Mouse (Mus musculus) testis, adult 2 months (tissue): Measurements from ENCODE around the gene Spout1. TPM values are rescaled to one million over a fixed set of nuclear protein-coding genes. Genes with fewer than 3 reads are reported as not detected.
"Not testable (repeated sequence)": the region's sequence is repeated elsewhere in the genome, so short reads cannot be mapped to it uniquely, and the experiment has no call there.

ENCODE experiments used
- H3K27ac ChIP-seq: fragments of 200-500 bp; 2 replicates; pipeline ENCODE4 v1.5.1; 2012; ENCODE audit warnings: low read depth, low read length; ENCODE audit not compliant: control insufficient read depth, insufficient read depth
- H3K27me3 ChIP-seq: fragments of 200-500 bp; 2 replicates; pipeline ENCODE4 v1.6.1; 2012; ENCODE audit warnings: mild to moderate bottlenecking, low read length, moderate library complexity; ENCODE audit not compliant: control insufficient read depth, insufficient read depth
- H3K36me3 ChIP-seq: fragments of 200-500 bp; 2 replicates; pipeline ENCODE4 v1.6.1; 2012; ENCODE audit warnings: mild to moderate bottlenecking, low read length; ENCODE audit not compliant: control insufficient read depth, insufficient read depth
- H3K4me1 ChIP-seq: fragments of 200-500 bp; 2 replicates; pipeline ENCODE4 v1.6.1; 2012; ENCODE audit warnings: low read length; ENCODE audit not compliant: control insufficient read depth, insufficient read depth
- H3K4me3 ChIP-seq: fragments of 200-500 bp; 2 replicates; pipeline ENCODE4 v1.5.1; 2012; ENCODE audit warnings: low read depth, mild to moderate bottlenecking, low read length, moderate library complexity, mixed read lengths; ENCODE audit not compliant: control insufficient read depth
- CTCF ChIP-seq: fragments of 200-500 bp; IDR thresholded peaks from 2 replicates; pipeline ENCODE4 v1.5.1; 2012; ENCODE audit warnings: low read depth, mild to moderate bottlenecking, inconsistent platforms, low read length, moderate library complexity; ENCODE audit not compliant: control insufficient read depth, insufficient read depth, insufficient replicate concordance
- POLR2A ChIP-seq: fragments of 200-500 bp; IDR thresholded peaks from 2 replicates; pipeline ENCODE4 v1.6.1; 2012; ENCODE audit warnings: low read depth, mild to moderate bottlenecking, inconsistent platforms, low read length, moderate library complexity; ENCODE audit not compliant: control insufficient read depth
- polyA plus RNA-seq: library from polyadenylated mRNA; depleted of rRNA; stranded (reverse); fragments of >200 nt; gene quantifications from 2 replicates; pipeline ENCODE4 v1.2.3, GENCODE M21; 2012

Spout1 gene
- polyA plus RNA-seq, 1 experiment: 149 TPM

DNA sequence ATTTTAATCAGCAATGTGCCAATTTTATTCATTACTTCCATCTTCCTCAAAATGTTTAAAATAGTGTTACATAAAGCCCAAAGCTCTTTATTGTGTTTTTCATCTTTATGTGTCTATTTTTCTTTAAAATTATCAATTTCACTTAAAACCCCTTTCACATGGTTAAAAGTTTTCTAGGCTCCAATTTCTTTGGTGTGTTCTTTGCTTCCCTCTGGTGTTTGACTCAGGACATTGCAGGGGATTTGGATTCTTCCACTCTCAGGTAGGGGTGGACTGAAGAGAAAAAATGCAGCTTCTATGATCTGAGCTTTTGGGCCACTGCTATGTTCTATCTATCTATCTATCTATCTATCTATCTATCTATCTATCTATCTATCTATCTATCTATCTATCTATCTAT lies 16.4 kb downstream of the Spout1 start:
- H3K4me3 ChIP-seq: no peak overlapping the region
- no peaks in the 10 kb centered on the region for H3K36me3 ChIP-seq
- H3K4me1 ChIP-seq: no peaks in the 10 kb centered on the region
- TF ChIP-seq POLR2A: no peak
- TF ChIP-seq CTCF: no peak
- H3K27me3 ChIP-seq: no peaks in the 10 kb centered on the region
- no peak overlapping the region for H3K27ac ChIP-seq

DNA sequence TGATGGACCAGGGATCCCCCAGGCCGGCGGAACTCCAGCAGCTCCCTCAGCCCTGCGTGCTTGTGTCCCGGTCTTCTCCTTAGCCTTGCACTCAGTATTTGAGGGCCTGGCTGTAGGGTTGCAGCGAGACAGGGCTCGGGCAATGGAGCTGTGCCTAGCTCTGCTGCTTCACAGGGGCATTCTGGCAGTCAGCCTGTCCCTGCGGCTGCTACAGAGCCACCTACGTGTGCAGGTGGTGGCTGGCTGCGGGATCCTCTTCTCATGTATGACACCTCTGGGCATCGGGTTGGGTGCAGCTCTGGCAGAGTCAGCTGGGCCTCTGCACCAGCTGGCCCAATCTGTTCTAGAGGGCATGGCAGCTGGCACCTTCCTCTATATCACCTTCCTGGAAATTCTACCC lies 18.4 kb downstream of the Spout1 start:
- not testable (repeated sequence) for H3K27me3 ChIP-seq, H3K36me3 ChIP-seq, H3K27ac ChIP-seq, H3K4me1 ChIP-seq, H3K4me3 ChIP-seq

DNA sequence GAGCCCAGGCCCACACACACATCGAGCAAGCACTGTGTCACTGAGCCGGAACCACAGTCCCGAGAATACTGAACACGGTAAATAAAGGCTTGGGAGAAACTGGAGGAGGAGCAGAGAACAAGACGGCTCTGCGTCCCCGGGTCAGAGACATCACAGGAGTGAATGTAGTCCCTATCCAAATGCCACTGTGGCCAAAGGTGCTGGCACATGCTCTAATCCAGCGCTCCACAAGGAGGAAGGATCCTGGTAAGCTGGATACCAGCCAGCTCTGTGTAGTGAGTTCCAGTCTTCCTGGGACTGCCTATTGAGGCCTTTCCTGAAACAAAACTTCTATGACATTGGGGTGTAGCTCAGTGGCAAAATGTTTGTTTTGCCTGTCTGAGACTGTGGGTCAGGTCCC lies 25.6 kb downstream of the Spout1 start:
- Histone ChIP-seq H3K4me1 (no peaks in the 10 kb centered on the region), H3K36me3 (no peaks in the 10 kb centered on the region), H3K27ac (no peak overlapping the region), H3K4me3 (no peak overlapping the region), H3K27me3 (no peaks in the 10 kb centered on the region)
- TF ChIP-seq POLR2A: no peak

- Histone ChIP-seq H3K4me1 (no peaks in the 10 kb centered on the region), H3K36me3 (no peaks in the 10 kb centered on the region), H3K27me3 (no peaks in the 10 kb centered on the region), H3K27ac (no peak overlapping the region), H3K4me3 (no peak overlapping the region)
- TF ChIP-seq CTCF (no peak), POLR2A (no peak)
Observed at GRCm38 (mm10) chr2:30151840-30152239, 26.4 kb downstream of the Spout1 start.

DNA sequence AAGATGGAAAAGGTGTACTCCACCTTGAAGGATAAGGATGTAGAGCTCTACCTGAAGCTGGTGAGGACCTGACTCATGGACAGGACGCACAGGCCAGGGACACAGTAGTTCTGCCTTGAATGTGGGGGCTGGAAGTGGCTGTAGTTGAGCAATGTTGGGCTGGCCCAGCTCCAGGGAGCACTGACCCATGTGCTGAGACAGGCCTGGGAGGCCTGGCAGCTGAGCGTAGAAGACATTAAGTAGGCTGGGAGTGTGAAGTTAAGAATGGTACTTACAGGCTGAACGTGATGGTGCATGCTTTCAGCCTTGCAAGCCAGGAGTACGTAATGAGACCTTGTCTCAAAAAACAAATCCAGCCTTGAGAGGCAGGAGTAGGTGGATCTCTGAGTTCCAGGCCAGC lies 30.8 kb downstream of the Spout1 start:
- Histone ChIP-seq H3K27ac (no peak overlapping the region), H3K36me3 (no peaks in the 10 kb centered on the region; the same call in none of the 2 replicates), H3K4me1 (no peaks in the 10 kb centered on the region), H3K4me3 (no peak overlapping the region), H3K27me3 (no peaks in the 10 kb centered on the region)
- TF ChIP-seq CTCF (no peak), POLR2A (no peak)

GRCm38 (mm10) chr2:30144436-30144835 lies 33.8 kb downstream of the Spout1 start:
- Histone ChIP-seq H3K4me3 (no peak overlapping the region), H3K36me3 (peaks cover 5% of the 10 kb centered on the region), H3K27ac (no peak overlapping the region), H3K4me1 (no peaks in the 10 kb centered on the region), H3K27me3 (no peaks in the 10 kb centered on the region)
- no peak for TF ChIP-seq CTCF
- TF ChIP-seq POLR2A: no peak

DNA sequence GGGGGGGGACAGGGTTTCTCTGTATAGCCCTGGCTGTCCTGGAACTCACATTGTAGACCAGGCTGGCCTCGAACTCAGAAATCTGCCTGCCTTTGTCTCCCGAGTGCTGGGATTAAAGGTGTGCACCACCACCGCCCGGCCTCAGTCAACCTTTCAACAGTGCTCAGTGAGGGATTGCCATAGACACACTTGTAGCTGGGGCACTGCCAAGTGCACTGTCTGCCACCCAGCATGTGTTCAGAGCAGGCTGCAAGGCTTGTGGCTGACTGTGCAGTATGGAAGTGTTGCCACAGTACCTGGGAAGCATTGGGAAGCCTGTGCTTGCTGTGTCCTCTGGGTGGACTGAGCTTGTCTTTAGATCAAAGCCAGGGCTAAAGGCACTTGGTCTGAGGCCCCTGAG lies 38.2 kb downstream of the Spout1 start:
- H3K4me1 ChIP-seq, H3K4me3 ChIP-seq, H3K27me3 ChIP-seq, H3K27ac ChIP-seq, H3K36me3 ChIP-seq: not testable (repeated sequence)

DNA sequence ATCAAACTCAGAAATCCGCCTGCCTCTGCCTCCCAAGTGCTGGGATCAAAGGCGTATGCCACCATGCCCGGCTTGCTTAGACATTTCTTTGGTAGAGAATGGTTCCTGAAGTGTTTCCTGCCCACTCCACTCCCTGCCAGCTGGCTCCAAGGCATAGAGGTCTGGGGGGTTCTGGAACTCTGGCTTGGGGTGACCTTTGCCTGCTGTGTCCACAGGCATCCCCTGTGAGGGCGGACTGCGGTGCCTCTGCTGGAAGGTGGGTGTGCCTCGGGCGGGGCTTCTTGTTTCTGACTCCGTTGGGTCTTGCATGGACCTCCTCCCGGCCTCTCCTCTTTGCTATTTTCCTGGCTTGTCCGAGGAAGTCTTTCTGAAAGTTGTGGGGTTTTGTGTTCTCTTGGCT lies 41.8 kb downstream of the Spout1 start:
- TF ChIP-seq CTCF: no peak
- no peak for TF ChIP-seq POLR2A
- peaks cover 10% of the 10 kb centered on the region for H3K4me1 ChIP-seq
- no peak overlapping the region for H3K4me3 ChIP-seq
- no peak overlapping the region for H3K27ac ChIP-seq
- H3K36me3 ChIP-seq: peaks cover 6% of the 10 kb centered on the region
- no peaks in the 10 kb centered on the region for H3K27me3 ChIP-seq
